Mouse (Mus musculus) limb, embryonic 14.5 days (tissue): ENCODE results near the gene Tmem229b. TPM values are rescaled to one million over a fixed set of nuclear protein-coding genes. Genes with fewer than 3 reads are reported as not detected.
A peak's percentile ranks its signal among the peaks of the same experiment; 100 is the strongest.
"Not testable (repeated sequence)": the region's sequence is repeated elsewhere in the genome, so short reads cannot be mapped to it uniquely, and the experiment has no call there.

Source experiments
- ATAC-seq: fragments of 200-750 bp; cut with Nextera tagmentation; 2 replicates; pipeline ENCODE4 v1.8.0; 2017; ENCODE audit warnings: low read depth, moderate number of reproducible peaks, moderate TSS enrichment; ENCODE audit not compliant: low FRiP score
- DNase-seq: peaks from one replicate; pipeline ENCODE4 v3.0.0-alpha.2; 2015; ENCODE audit warnings: low spot score
- H3K27ac ChIP-seq: fragments of 300-500 bp; sonication (generic); replicated peaks from 2 replicates; pipeline ENCODE4 v1.5.1; 2014; ENCODE audit warnings: low read depth, mild to moderate bottlenecking, low read length, moderate library complexity, mixed read lengths
- H3K27me3 ChIP-seq: fragments of 300-500 bp; sonication (generic); 2 replicates; pipeline ENCODE4 v1.6.1; 2014; ENCODE audit warnings: low read length, mixed read lengths; ENCODE audit not compliant: control insufficient read depth, insufficient read depth
- H3K36me3 ChIP-seq: fragments of 300-500 bp; sonication (generic); 2 replicates; pipeline ENCODE4 v1.6.1; 2014; ENCODE audit warnings: mild to moderate bottlenecking, low read length, moderate library complexity, mixed read lengths; ENCODE audit not compliant: control insufficient read depth, insufficient read depth
- H3K4me1 ChIP-seq: fragments of 300-500 bp; sonication (generic); 2 replicates; pipeline ENCODE4 v1.6.1; 2014; ENCODE audit warnings: antibody characterized with exemption, low read length, mixed read lengths; ENCODE audit not compliant: control insufficient read depth, insufficient read depth
- H3K4me2 ChIP-seq: fragments of 300-500 bp; sonication (generic); replicated peaks from 2 replicates; pipeline ENCODE4 v1.6.1; 2014; ENCODE audit warnings: low read depth, mild to moderate bottlenecking, low read length, moderate library complexity; ENCODE audit not compliant: severe bottlenecking
- H3K4me3 ChIP-seq: fragments of 300-500 bp; sonication (generic); replicated peaks from 2 replicates; pipeline ENCODE4 v1.5.1; 2014; ENCODE audit warnings: low read length
- H3K9ac ChIP-seq: fragments of 300-500 bp; sonication (generic); 2 replicates; pipeline ENCODE4 v1.6.1; 2014; ENCODE audit warnings: mild to moderate bottlenecking, low read depth, low read length, moderate library complexity; ENCODE audit not compliant: severe bottlenecking
- H3K9me3 ChIP-seq: fragments of 300-500 bp; sonication (generic); 2 replicates; pipeline ENCODE4 v1.6.1; 2016; ENCODE audit warnings: low read length; ENCODE audit not compliant: control insufficient read depth
- POLR2A ChIP-seq: fragments of 200-500 bp; IDR thresholded peaks from 2 replicates; pipeline ENCODE4 v1.8.0; 2012; ENCODE audit warnings: inconsistent platforms, mild to moderate bottlenecking, moderate library complexity, borderline replicate concordance; ENCODE audit not compliant: insufficient read depth, insufficient read length; ENCODE audit errors: extremely low read depth
- WGBS: fragments of 180-500 bp; shearing (Covaris S2); extraction: QIAGEN DNeasy Blood & Tissue Kit; methylation state at CpG from one replicate; pipeline ENCODE4 v1.1.7; 2014; 5-methylcytosine and 5-hydroxymethylcytosine counted together
- polyA plus RNA-seq, 2 experiments: library from polyadenylated mRNA; depleted of rRNA in 1 of 2; stranded (reverse) in 1 of 2; unstranded in 1 of 2; fragments of >200 nt; fragmentation: Nextera tagmentation in 1 of 2; extraction: Ambion mirVana in 1 of 2; gene quantifications; 2 replicates each; pipeline versions ENCODE4 v1.2.1 to v1.2.3; 2012 to 2014

The Tmem229b gene
- polyA plus RNA-seq, 2 experiments, result 7.3 to 7.4 TPM

DNA sequence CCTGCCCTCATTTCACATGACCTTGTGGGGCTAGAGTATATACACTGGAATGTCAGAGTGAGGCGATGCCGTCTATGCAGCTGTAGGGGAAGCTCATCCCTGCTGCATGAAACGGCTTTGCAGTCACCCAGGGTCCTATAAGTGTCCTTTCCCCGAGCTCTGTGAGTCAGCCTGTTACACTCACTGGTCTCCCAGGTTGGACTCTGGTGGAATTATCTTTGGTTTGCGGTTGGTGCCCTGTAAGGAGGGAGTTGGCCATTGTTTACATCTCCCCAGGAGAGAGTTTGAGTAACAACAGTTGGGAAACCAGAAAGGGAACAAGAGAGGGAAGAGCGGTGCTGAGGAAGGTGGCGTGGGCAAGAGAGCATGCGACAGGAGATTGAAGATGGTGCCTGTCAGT, 32.3 kb upstream of the Tmem229b start:
- Histone ChIP-seq H3K4me2 (no peak overlapping the region), H3K9me3 (no peaks in the 10 kb centered on the region), H3K9ac (no peak overlapping the region), H3K4me1 (0 out of 2 replicates have a peak, but pooled peaks cover under 1% of the 10 kb centered on the region), H3K4me3 (no peak overlapping the region), H3K36me3 (no peaks in the 10 kb centered on the region), H3K27ac (no peak overlapping the region), H3K27me3 (no peaks in the 10 kb centered on the region)
- TF ChIP-seq POLR2A, result no peak
- no peak for DNase-seq
- no peak for ATAC-seq
- 71% methylated on average over 8 of the region's 8 CpGs for whole genome bisulfite sequencing

- H3K4me2 ChIP-seq, result no peak overlapping the region
- ATAC-seq, result no peak
- no peak overlapping the region for H3K4me3 ChIP-seq
- no peaks in the 10 kb centered on the region for H3K9me3 ChIP-seq
- no peak for DNase-seq
- no peaks in the 10 kb centered on the region for H3K27me3 ChIP-seq
- WGBS, result 61% methylated on average over 3 of the region's 3 CpGs
- H3K36me3 ChIP-seq, result no peaks in the 10 kb centered on the region
- no peak overlapping the region for H3K9ac ChIP-seq
- H3K27ac ChIP-seq, result no peak overlapping the region
- TF ChIP-seq POLR2A, result no peak
- no peaks in the 10 kb centered on the region for H3K4me1 ChIP-seq
Observed at GRCm38 (mm10) chr12:79035349-79035748, 27.9 kb upstream of the Tmem229b start.

GRCm38 (mm10) chr12:79034331-79034730, 26.9 kb upstream of the Tmem229b start:
- H3K4me3 ChIP-seq, result no peak overlapping the region
- H3K9me3 ChIP-seq, result no peaks in the 10 kb centered on the region
- H3K36me3 ChIP-seq, result no peaks in the 10 kb centered on the region
- no peak overlapping the region for H3K4me2 ChIP-seq
- no peaks in the 10 kb centered on the region for H3K27me3 ChIP-seq
- H3K4me1 ChIP-seq, result 0 out of 2 replicates have a peak, but pooled peaks cover 2% of the 10 kb centered on the region
- whole genome bisulfite sequencing, result 95% methylated on average over 2 of the region's 2 CpGs
- no peak for ATAC-seq
- no peak for TF ChIP-seq POLR2A
- H3K9ac ChIP-seq, result no peak overlapping the region
- no peak overlapping the region for H3K27ac ChIP-seq
- no peak for DNase-seq

DNA sequence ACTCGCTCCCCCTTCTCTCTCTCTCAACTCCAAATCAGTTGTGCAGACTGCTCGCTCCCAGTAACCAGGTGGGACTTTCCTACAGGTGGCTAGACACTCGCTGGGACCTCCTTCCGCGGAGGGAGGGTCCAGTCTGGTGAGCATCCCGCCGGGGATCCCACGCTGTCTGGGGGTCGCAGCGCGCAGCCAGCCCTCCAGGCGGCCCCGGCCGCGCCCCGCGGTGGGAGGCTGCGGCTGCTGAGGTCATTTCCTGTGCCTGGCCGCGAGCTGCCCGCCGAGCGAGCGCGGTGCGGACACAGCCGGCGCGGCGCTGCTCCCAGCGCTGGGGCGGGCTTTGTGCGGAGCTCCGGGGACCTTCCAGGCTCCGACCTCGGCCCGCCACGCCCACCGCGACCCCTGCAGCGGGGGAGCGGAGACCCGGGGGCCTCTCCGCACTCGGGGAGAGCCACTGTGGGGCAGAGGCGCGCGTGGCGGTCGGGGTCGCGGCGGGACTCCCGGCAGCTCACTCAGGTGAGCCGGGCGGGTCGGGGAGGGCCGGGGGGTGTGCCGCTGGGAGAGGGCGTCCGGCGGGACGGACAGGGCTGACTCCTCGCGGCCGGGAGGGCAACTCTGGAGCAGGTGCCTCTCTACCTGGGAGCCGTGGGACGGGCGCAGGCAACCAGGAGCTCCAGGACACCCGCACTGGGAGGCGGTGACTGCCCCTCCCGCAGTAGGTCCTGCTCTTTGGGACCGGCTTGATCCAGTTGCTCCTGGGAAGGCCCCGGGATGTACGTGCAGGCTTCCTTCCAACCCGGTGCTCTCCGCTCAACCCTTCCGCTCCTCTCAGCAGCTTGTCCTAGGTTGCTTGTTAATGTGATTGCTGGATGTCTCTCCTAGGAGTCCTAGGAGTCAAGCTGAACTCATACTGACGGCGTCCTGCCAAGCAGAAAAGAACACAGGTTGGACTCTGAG, 21.8 kb upstream of the Tmem229b start, which contains the start of gene Plekhh1:
TSS of gene Plekhh1 (plus strand) at position 253 of the 951 bp plus-strand sequence.
- under 1% methylated on average over 54 of the region's 80 CpGs for WGBS
- no peak within 1 kb of the TSS for H3K27ac ChIP-seq

GRCm38 (mm10) chr12:79027526-79027925, 20.1 kb upstream of the Tmem229b start:
- not testable (repeated sequence) for H3K4me3 ChIP-seq, H3K4me2 ChIP-seq, H3K9me3 ChIP-seq, H3K9ac ChIP-seq, H3K27me3 ChIP-seq, H3K27ac ChIP-seq, H3K36me3 ChIP-seq, ATAC-seq, DNase-seq
- 92% methylated on average over 8 of the region's 8 CpGs for WGBS
- H3K4me1 ChIP-seq, result peaks cover 12% of the 10 kb centered on the region

More for the DNA sequence above, 21.8 kb upstream of the Tmem229b start, which contains the start of gene Plekhh1:
- Histone ChIP-seq H3K9ac (peak within 1 kb of the TSS; percentile 81), H3K4me2 (peak within 1 kb of the TSS; percentile 99), H3K36me3 (no peaks in the 10 kb centered on the region), H3K4me1 (peaks cover 12% of the 10 kb centered on the region), H3K9me3 (no peaks in the 10 kb centered on the region), H3K4me3 (peak within 1 kb of the TSS; percentile 76), H3K27me3 (no peaks in the 10 kb centered on the region)
- DNase-seq, result peak; percentile 44
- ATAC-seq, result peak; percentile 78
- 0 out of 2 replicates have a peak, but pooled peaks have one; percentile 45 for TF ChIP-seq POLR2A
